Mouse (Mus musculus) adrenal gland, adult 2 months (tissue): ENCODE results near the gene Vbp1. TPM values are rescaled to one million over a fixed set of nuclear protein-coding genes. Genes with fewer than 3 reads are reported as not detected.

Source experiments
- DNase-seq: peaks from one replicate; pipeline ENCODE4 v3.0.0; 2021
- long read RNA-seq: library from polyadenylated mRNA; stranded (forward); transcript quantifications from one replicate; pipeline ENCODE4 v2.0.0, GENCODE M21; 2021
- polyA plus RNA-seq: library from polyadenylated mRNA; depleted of rRNA; stranded (reverse); fragments of >200 nt; gene quantifications from 2 replicates; pipeline ENCODE4 v1.2.3, GENCODE M21; 2012; rRNA removed
- total RNA-seq, 2 experiments: library from RNA; stranded (reverse); gene quantifications; 2 replicates each; pipeline ENCODE4 v1.2.3; 2021

The Vbp1 gene
- total RNA-seq = 10 to 100 TPM; 29.8 to 51.6 TPM
- 0.52 and 0.56 TPM in 2 replicates for polyA plus RNA-seq
- long read RNA-seq, transcript Vbp1-201 (6 exons, 1,595 nt) = major isoform, 52 of 55 reads
- long read RNA-seq, partial matches to known transcripts = 3 of 55 reads
- long read RNA-seq, other reads (novel, unspliced or antisense) = 0 of 55 reads

- peak; percentile 89 for DNase-seq
Observed at GRCm38 (mm10) chrX:75514179-75514972, at the start of gene Vbp1. Gene Vbp1 (plus strand): TSS chrX:75514299.

GRCm38 (mm10) chrX:75475182-75475644 is 38.9 kb upstream of the Vbp1 start:
- DNase-seq = peak; percentile 83

- no peak for DNase-seq
Observed at GRCm38 (mm10) chrX:75489886-75490285, 24.2 kb upstream of the Vbp1 start.

GRCm38 (mm10) chrX:75513787-75514178 is 316 bp upstream of the Vbp1 start:
- DNase-seq = no peak

GRCm38 (mm10) chrX:75577582-75578324 is 63.7 kb downstream of the Vbp1 start, which contains the start of gene Rab39b:
Gene Rab39b (minus strand): TSS chrX:75578231.
- peak; percentile 23 for DNase-seq

- DNase-seq = no peak
Observed at GRCm38 (mm10) chrX:75578539-75578938, 64.4 kb downstream of the Vbp1 start.

Other genes with a start within 250 kb of the Vbp1 start
- 100 to 1,000 TPM in 1 of 2 experiments, 10 to 100 TPM in 1; 81.2 to 107 TPM for gene Fundc2, start 131.9 kb upstream of the Vbp1 start, total RNA-seq
- 2.8 and 3.2 TPM in 2 replicates for gene Fundc2, start 131.9 kb upstream of the Vbp1 start, polyA plus RNA-seq
- 10 to 100 TPM in 1 of 2 experiments, 1 to 10 TPM in 1; 6.9 to 11.3 TPM for gene F8, start 131.7 kb upstream of the Vbp1 start, total RNA-seq
- 0.43 and 0.56 TPM in 2 replicates for gene F8, start 131.7 kb upstream of the Vbp1 start, polyA plus RNA-seq
- gene Cmc4, start 97.7 kb upstream of the Vbp1 start, total RNA-seq = 1 to 10 TPM; 8.7 to 9.1 TPM
- 3.0 and 3.6 TPM in 2 replicates for gene Cmc4, start 97.7 kb upstream of the Vbp1 start, polyA plus RNA-seq
- gene Mtcp1, start 97.7 kb upstream of the Vbp1 start, total RNA-seq = 1 to 10 TPM; 6.3 to 9.3 TPM
- gene Mtcp1, start 97.7 kb upstream of the Vbp1 start, polyA plus RNA-seq = 3.6 and 3.7 TPM in 2 replicates
- 10 to 100 TPM; 33.6 to 46.1 TPM for gene Brcc3, start 97.7 kb upstream of the Vbp1 start, total RNA-seq
- 0.69 and 2.2 TPM in 2 replicates for gene Brcc3, start 97.7 kb upstream of the Vbp1 start, polyA plus RNA-seq
- gene Rab39b, start 63.9 kb downstream of the Vbp1 start, total RNA-seq = 1 to 10 TPM; 1.0 to 1.6 TPM
- 0.15 and 0.21 TPM in 2 replicates for gene Rab39b, start 63.9 kb downstream of the Vbp1 start, polyA plus RNA-seq